Mouse (Mus musculus) kidney, embryonic 14.5 days (tissue): ENCODE measurements at regions not wholly inside any gene's neighbourhood (a gene's known extent, or its start where the extent isn't known, plus 50 kb on each side); places are given as distances from the start of the nearest gene placed in this dataset.

Source experiments
- ATAC-seq: fragments of 200-750 bp; cut with Nextera tagmentation; 2 replicates; pipeline ENCODE4 v1.8.0; 2017; ENCODE audit warnings: moderate number of reproducible peaks, mild to moderate bottlenecking, moderate TSS enrichment, moderate library complexity; ENCODE audit not compliant: low FRiP score, low TSS enrichment
- H3K27ac ChIP-seq: fragments of 300-500 bp; sonication (generic); 2 replicates; pipeline ENCODE4 v1.5.1; 2014; ENCODE audit warnings: low read depth, mild to moderate bottlenecking, low read length, moderate library complexity, mixed read lengths
- H3K27me3 ChIP-seq: fragments of 300-500 bp; sonication (generic); 2 replicates; pipeline ENCODE4 v1.6.1; 2014; ENCODE audit warnings: mild to moderate bottlenecking, low read length; ENCODE audit not compliant: control insufficient read depth, insufficient read depth
- H3K36me3 ChIP-seq: fragments of 300-500 bp; sonication (generic); 2 replicates; pipeline ENCODE4 v1.6.1; 2014; ENCODE audit warnings: low read length, mixed read lengths; ENCODE audit not compliant: control insufficient read depth, insufficient read depth
- H3K4me1 ChIP-seq: fragments of 300-500 bp; sonication (generic); 2 replicates; pipeline ENCODE4 v1.6.1; 2014; ENCODE audit warnings: low read length, mixed read lengths; ENCODE audit not compliant: control insufficient read depth, insufficient read depth
- H3K4me2 ChIP-seq: fragments of 300-500 bp; sonication (generic); replicated peaks from 2 replicates; pipeline ENCODE4 v1.6.1; 2014; ENCODE audit warnings: low read depth, mild to moderate bottlenecking, low read length
- H3K4me3 ChIP-seq: fragments of 300-500 bp; sonication (generic); 2 replicates; pipeline ENCODE4 v1.5.1; 2014; ENCODE audit warnings: mild to moderate bottlenecking, low read length
- H3K9ac ChIP-seq: fragments of 300-500 bp; sonication (generic); 2 replicates; pipeline ENCODE4 v1.6.1; 2014; ENCODE audit warnings: low read depth, mild to moderate bottlenecking, low read length, moderate library complexity
- H3K9me3 ChIP-seq: fragments of 300-500 bp; sonication (generic); 2 replicates; pipeline ENCODE4 v1.6.1; 2016; ENCODE audit warnings: low read length; ENCODE audit not compliant: control insufficient read depth
- WGBS: fragments of 180-500 bp; shearing (Covaris S2); extraction: QIAGEN DNeasy Blood & Tissue Kit; methylation state at CpG from one replicate; pipeline ENCODE4 v1.1.7; 2014; 5-methylcytosine and 5-hydroxymethylcytosine counted together

DNA sequence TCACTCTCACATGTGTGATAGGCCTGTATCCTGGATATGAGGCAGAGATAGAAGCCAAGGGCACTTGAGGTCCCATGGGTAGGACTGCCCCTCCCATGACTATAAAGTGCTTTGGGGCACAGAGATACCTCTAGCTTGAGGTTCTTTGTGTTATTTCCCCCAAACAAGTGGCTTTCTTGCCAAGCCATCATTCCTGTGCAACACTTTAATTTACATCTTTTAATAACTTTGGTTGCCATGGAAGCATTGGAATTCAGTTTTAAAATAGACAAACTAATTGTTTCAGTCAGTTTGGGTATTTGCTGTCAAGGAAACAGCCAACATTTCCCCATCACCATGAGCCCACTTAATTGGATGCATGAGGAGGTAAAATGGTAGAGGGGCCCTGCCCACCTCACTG lies 97.9 kb upstream of the Rbfox1 start:
- no peaks in the 10 kb centered on the region for H3K36me3 ChIP-seq
- no peak for ATAC-seq
- no peak overlapping the region for H3K4me3 ChIP-seq
- H3K4me1 ChIP-seq = no peaks in the 10 kb centered on the region
- H3K9ac ChIP-seq = no peak overlapping the region
- H3K9me3 ChIP-seq = no peaks in the 10 kb centered on the region
- no peak overlapping the region for H3K4me2 ChIP-seq
- H3K27me3 ChIP-seq = no peaks in the 10 kb centered on the region
- H3K27ac ChIP-seq = no peak overlapping the region

GRCm38 (mm10) chr16:5766771-5767421 lies 118.3 kb upstream of the Rbfox1 start:
- H3K9me3 ChIP-seq = no peaks in the 10 kb centered on the region
- 88% methylated on average over 19 of the region's 19 CpGs for WGBS
- H3K4me2 ChIP-seq = no peak overlapping the region
- no peak overlapping the region for H3K9ac ChIP-seq
- H3K36me3 ChIP-seq = no peaks in the 10 kb centered on the region
- no peaks in the 10 kb centered on the region for H3K4me1 ChIP-seq
- ATAC-seq = no peak
- no peaks in the 10 kb centered on the region for H3K27me3 ChIP-seq
- no peak overlapping the region for H3K27ac ChIP-seq
- no peak overlapping the region for H3K4me3 ChIP-seq

- Histone ChIP-seq H3K9ac (no peak overlapping the region), H3K4me1 (no peaks in the 10 kb centered on the region), H3K4me3 (no peak overlapping the region), H3K4me2 (no peak overlapping the region), H3K27me3 (no peaks in the 10 kb centered on the region), H3K36me3 (no peaks in the 10 kb centered on the region), H3K9me3 (no peaks in the 10 kb centered on the region), H3K27ac (no peak overlapping the region)
- 32% methylated on average over 4 of the region's 4 CpGs for WGBS
- no peak for ATAC-seq
These were observed 120.0 kb upstream of the Rbfox1 start for GRCm38 (mm10) chr16:5765143-5765542.

DNA sequence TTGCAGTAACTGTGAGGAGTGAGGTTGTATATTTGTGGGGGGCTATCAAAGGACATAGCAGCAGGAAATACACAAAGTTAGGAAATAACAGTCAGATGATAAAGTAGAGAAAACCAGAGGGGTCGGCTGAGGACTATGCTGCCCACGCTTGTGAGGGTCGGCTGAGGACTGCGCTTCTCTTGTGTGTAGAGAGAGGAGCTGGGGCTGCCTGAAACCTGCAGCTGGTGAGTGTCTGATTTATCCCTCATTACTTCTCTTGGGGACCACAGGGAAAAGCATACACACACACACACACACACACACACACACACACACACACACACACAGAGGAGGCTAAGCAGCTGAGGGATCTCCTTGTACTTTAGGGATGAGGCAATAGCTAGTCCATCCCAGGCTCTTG lies 124.3 kb upstream of the Rbfox1 start:
- no peak for ATAC-seq

DNA sequence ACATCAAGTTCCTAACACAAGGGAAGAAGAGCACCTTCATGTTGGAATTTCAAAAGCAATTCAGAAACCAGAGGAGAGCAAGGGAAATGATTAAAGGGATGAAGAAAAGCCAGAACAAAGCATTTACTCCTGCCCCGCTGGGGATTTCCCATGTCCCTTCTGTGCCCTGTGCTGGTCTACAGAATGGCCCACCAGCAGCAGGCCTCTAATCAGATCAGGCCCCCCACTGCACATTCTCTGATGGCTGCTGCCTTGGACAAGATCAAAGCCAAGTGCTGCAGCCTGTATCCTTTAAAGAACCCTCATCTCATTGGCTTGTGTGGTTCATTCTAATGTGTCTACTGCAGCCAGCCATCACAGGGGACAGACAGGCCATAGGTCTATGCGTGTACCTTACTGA lies 126.1 kb upstream of the Rbfox1 start:
- 96% methylated on average over 2 of the region's 2 CpGs for whole genome bisulfite sequencing
- H3K27me3 ChIP-seq = no peaks in the 10 kb centered on the region
- H3K9ac ChIP-seq = no peak overlapping the region
- no peaks in the 10 kb centered on the region for H3K36me3 ChIP-seq
- ATAC-seq = no peak
- H3K9me3 ChIP-seq = no peaks in the 10 kb centered on the region
- H3K4me1 ChIP-seq = no peaks in the 10 kb centered on the region
- H3K4me3 ChIP-seq = no peak overlapping the region
- no peak overlapping the region for H3K27ac ChIP-seq
- no peak overlapping the region for H3K4me2 ChIP-seq

More for the DNA sequence above, 124.3 kb upstream of the Rbfox1 start:
- no peak overlapping the region for H3K27ac ChIP-seq
- H3K9me3 ChIP-seq = no peaks in the 10 kb centered on the region
- H3K4me3 ChIP-seq = no peak overlapping the region
- no peak overlapping the region for H3K9ac ChIP-seq
- H3K27me3 ChIP-seq = no peaks in the 10 kb centered on the region
- H3K36me3 ChIP-seq = no peaks in the 10 kb centered on the region
- WGBS = 77% methylated on average over 4 of the region's 4 CpGs
- no peak overlapping the region for H3K4me2 ChIP-seq
- no peaks in the 10 kb centered on the region for H3K4me1 ChIP-seq

DNA sequence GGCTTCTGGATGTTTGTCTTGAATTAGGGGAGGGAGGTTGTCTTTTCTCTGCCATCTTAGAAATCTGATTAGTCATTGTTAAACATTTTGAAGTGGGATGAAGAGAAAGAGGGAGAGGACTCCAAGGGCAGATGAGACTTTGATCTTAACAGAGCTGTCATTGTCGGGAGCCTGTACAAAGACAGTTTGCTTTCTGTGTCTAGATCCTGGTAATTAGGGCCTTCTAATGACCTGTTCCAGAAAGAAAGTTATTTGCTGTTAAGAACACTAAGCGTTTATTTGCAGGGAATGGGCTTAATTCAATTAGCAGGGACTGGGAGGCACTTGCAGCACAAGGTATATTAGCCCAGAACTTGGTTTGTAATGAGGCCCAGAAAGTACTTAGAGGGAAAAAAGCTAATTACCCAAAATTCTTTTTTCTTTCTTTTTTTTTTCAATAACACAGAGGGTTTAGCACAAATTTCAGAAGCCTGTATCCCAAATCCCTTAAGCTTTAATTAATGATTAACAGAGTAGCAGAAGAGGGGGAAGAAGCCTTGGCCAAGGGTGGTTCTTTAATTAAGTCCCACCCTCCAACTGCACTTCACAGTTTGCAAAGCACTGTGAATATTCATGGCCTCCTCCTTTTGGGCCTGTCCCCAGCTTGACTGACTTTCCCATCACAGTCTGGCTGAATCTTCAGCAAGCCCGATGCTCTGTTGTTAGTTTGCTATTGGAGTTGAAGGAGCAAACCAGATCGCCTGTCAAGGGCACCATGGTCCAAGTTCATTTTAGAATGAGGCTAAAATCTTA lies 142.2 kb upstream of the Rbfox1 start:
- Histone ChIP-seq H3K27me3 (no peaks in the 10 kb centered on the region), H3K27ac (no peak overlapping the region), H3K9me3 (no peaks in the 10 kb centered on the region), H3K36me3 (no peaks in the 10 kb centered on the region), H3K4me3 (no peak overlapping the region), H3K4me2 (no peak overlapping the region), H3K4me1 (no peaks in the 10 kb centered on the region), H3K9ac (no peak overlapping the region)
- no peak for ATAC-seq
- WGBS = 60% methylated on average over 4 of the region's 4 CpGs

DNA sequence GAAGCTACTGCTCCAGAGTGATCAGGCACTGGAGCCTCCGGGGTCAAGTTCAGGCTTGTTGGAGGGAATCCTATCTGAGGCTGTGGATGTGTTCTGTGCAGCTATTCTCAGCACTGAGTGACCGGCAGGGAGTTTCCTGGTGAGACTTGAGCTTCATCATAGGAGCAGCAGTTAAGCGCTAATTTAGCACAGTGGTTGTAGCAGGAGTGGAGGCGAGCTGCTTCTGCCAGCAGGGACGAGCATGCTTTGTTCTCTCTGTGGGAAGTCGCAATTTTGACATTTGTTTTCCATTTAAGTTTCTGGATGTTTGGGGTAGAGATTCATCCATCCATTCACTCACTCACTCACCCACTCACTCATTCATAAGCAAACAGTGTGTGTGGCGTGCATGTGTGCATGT lies 144.4 kb upstream of the Rbfox1 start:
- H3K4me1 ChIP-seq = no peaks in the 10 kb centered on the region
- no peak for ATAC-seq
- H3K4me2 ChIP-seq = no peak overlapping the region
- no peak overlapping the region for H3K9ac ChIP-seq
- WGBS = 78% methylated on average over 7 of the region's 7 CpGs
- H3K36me3 ChIP-seq = no peaks in the 10 kb centered on the region
- no peak overlapping the region for H3K4me3 ChIP-seq
- no peaks in the 10 kb centered on the region for H3K27me3 ChIP-seq
- no peaks in the 10 kb centered on the region for H3K9me3 ChIP-seq
- H3K27ac ChIP-seq = no peak overlapping the region

DNA sequence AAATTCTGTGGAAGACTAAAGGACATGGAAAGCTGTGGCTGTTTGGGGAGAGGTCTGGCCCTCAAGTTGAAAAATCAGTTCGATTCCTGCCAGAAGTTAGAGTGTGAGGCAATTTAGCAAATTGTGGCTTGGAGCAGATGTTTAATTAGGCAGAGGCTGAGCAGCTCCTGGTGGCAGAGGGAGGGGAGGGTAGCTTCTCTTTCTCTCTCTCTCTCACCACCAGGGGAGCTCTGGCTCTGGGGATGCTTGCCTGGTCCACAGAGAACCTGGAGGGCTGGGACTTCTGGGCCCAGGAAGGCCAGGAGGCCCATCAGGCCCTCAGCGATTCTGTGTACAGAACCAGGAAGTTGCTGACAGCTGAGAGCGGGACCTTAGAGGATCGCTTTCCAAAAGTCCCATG lies 151.5 kb upstream of the Rbfox1 start:
- Histone ChIP-seq H3K4me2 (no peak overlapping the region), H3K9ac (no peak overlapping the region), H3K9me3 (no peaks in the 10 kb centered on the region), H3K4me3 (no peak overlapping the region), H3K4me1 (no peaks in the 10 kb centered on the region), H3K27me3 (no peaks in the 10 kb centered on the region), H3K36me3 (no peaks in the 10 kb centered on the region), H3K27ac (no peak overlapping the region)
- ATAC-seq = no peak
- 62% methylated on average over 4 of the region's 4 CpGs for WGBS

DNA sequence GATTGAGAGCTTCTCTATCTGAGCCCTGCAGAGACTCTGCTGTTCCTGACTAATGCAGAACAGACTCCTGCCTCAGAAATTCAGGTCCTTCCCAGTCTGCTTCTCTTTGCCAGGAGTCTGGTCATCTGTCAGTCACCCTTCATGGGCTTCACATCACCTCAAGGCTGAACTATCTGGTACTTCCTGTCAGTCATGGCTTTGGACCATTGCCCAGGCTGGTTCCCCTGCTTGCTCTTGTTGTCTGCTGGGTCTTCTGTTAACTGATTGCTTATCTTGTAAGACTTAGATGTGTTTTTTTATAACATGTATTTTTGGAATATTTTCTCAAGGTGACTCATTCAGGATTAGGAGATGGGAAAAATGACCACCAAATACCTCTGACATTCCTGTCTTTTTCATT lies 162.6 kb upstream of the Rbfox1 start:
- Histone ChIP-seq H3K4me1 (no peaks in the 10 kb centered on the region), H3K36me3 (no peaks in the 10 kb centered on the region), H3K9ac (no peak overlapping the region), H3K4me3 (no peak overlapping the region), H3K27me3 (no peaks in the 10 kb centered on the region), H3K27ac (no peak overlapping the region), H3K9me3 (no peaks in the 10 kb centered on the region), H3K4me2 (no peak overlapping the region)
- ATAC-seq = no peak
